16 mouse cellular contexts compared by ENCODE assay signal in the genomic region with DNA sequence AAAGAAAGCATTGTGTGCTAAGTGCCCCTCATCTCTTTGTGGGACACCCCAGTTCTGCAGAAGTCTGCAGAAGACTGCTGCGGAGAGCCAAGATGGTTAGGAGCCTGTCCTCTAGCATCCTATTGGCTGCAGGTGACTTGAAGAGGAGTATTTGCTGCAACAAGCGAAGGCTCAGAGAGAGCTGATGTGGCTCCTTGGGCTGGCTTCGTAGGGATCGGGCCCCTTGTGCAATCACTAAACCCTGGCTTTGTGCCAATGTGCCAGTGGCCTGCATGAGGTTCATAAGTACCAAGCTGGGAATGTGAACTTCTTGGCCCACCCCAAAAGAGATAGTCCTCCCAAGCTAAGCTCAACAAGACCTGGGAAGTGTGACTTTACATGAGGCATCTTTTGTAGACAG.
DNase-seq lines count a peak whose midpoint lies in the region; ATAC-seq and TF ChIP-seq lines count a peak whose summit lies in the region.
"Had no signal": no experiment of that assay in that cellular context is flagged by ENCODE, and none has a peak within 500 bp of the region (broad histone marks: within the 10 kb centered on the region; RNA-seq: fewer than 3 reads in every experiment).

No protein-coding gene starts in this region.

- no peak for DNase-seq in hindbrain, embryonic 10.5 days (ENCODE audit: low spot score)
- no peak for DNase-seq in hindbrain, embryonic 11.5 days (ENCODE audit: low spot score)
- DNase-seq in lung, adult 2 months: peak; percentile 52
- no peak for DNase-seq in lung, postnatal 25 days (ENCODE audit: low spot score)
- DNase-seq in adrenal gland, postnatal 25 days: peak; percentile 50
- DNase-seq in spleen, adult 12 weeks (ENCODE audit: low spot score): no peak
- no peak for DNase-seq in thymus, postnatal 36 days
- DNase-seq: cerebellum, adult 9-10 months; gastrocnemius, postnatal 25 days; heart, postnatal 14 days; kidney, postnatal 14 days had no signal

- no peak overlapping the region for H3K4me3 ChIP-seq in hindbrain, embryonic 10.5 days
- no peak overlapping the region for H3K4me3 ChIP-seq in hindbrain, embryonic 11.5 days (ENCODE audit: low read depth, low read length)
- no peak overlapping the region for H3K4me3 ChIP-seq in lung, adult 2 months (replicated peaks; ENCODE audit: extremely low read depth, low read depth, low read length)
- H3K4me3 ChIP-seq in neural tube, embryonic 15.5 days (replicated peaks): no peak overlapping the region
- H3K4me3 ChIP-seq: embryonic facial prominence, embryonic 12.5 days; forebrain, embryonic 13.5 days had no signal

- H3K4me2 ChIP-seq in hindbrain, embryonic 11.5 days (replicated peaks; ENCODE audit: low read depth, low read length): no peak overlapping the region
- H3K4me2 ChIP-seq in neural tube, embryonic 15.5 days: no peak overlapping the region
- H3K4me2 ChIP-seq: embryonic facial prominence, embryonic 12.5 days; forebrain, embryonic 13.5 days; liver, embryonic 11.5 days had no signal

- TF ChIP-seq POLR2A in lung, adult 2 months (IDR thresholded peaks at IDR 0.05; ENCODE audit: borderline replicate concordance, extremely low read depth, low read depth, low read length): no peak

- no peaks in the 10 kb centered on the region for H3K9me3 ChIP-seq in hindbrain, embryonic 10.5 days
- no peaks in the 10 kb centered on the region for H3K9me3 ChIP-seq in hindbrain, embryonic 11.5 days (ENCODE audit: control insufficient read depth, low read length)
- no peaks in the 10 kb centered on the region for H3K9me3 ChIP-seq in neural tube, embryonic 15.5 days (replicated peaks)
- H3K9me3 ChIP-seq: embryonic facial prominence, embryonic 12.5 days; forebrain, embryonic 13.5 days had no signal

- 95% methylated on average over 4 of the region's 4 CpGs for WGBS in hindbrain, embryonic 10.5 days
- 88% methylated on average over 4 of the region's 4 CpGs for WGBS in hindbrain, embryonic 11.5 days
- 64% methylated on average over 4 of the region's 4 CpGs for WGBS in lung, adult 2 months
- WGBS in neural tube, embryonic 15.5 days: 90% methylated on average over 4 of the region's 4 CpGs

- no peak for ATAC-seq in hindbrain, embryonic 11.5 days (ENCODE audit: low FRiP score)
- no peak for ATAC-seq in neural tube, embryonic 15.5 days (ENCODE audit: low FRiP score)
- ATAC-seq: CD4-positive, CD25-positive, alpha-beta regulatory T cell, adult 4 months; forebrain, embryonic 13.5 days had no signal

- H3K27me3 ChIP-seq in hindbrain, embryonic 10.5 days (ENCODE audit: insufficient read depth, poor library complexity, severe bottlenecking): no peaks in the 10 kb centered on the region
- H3K27me3 ChIP-seq in hindbrain, embryonic 11.5 days (ENCODE audit: control insufficient read depth, insufficient read depth, low read length): no peaks in the 10 kb centered on the region
- H3K27me3 ChIP-seq in neural tube, embryonic 15.5 days (replicated peaks): no peaks in the 10 kb centered on the region
- H3K27me3 ChIP-seq: embryonic facial prominence, embryonic 12.5 days; forebrain, embryonic 13.5 days had no signal

- no peaks in the 10 kb centered on the region for H3K36me3 ChIP-seq in hindbrain, embryonic 10.5 days
- no peaks in the 10 kb centered on the region for H3K36me3 ChIP-seq in hindbrain, embryonic 11.5 days (ENCODE audit: control insufficient read depth, insufficient read depth, low read length)
- no peaks in the 10 kb centered on the region for H3K36me3 ChIP-seq in neural tube, embryonic 15.5 days
- H3K36me3 ChIP-seq: embryonic facial prominence, embryonic 12.5 days had no signal

- no peak for TF ChIP-seq CTCF in lung, adult 2 months (IDR thresholded peaks at IDR 0.05; ENCODE audit: insufficient read depth, low read length)

- no peak overlapping the region for H3K9ac ChIP-seq in hindbrain, embryonic 11.5 days (ENCODE audit: low read depth, low read length)
- no peak overlapping the region for H3K9ac ChIP-seq in neural tube, embryonic 15.5 days (replicated peaks)
- H3K9ac ChIP-seq: embryonic facial prominence, embryonic 12.5 days; forebrain, embryonic 13.5 days had no signal

- peaks cover 42% of the 10 kb centered on the region for H3K4me1 ChIP-seq in hindbrain, embryonic 10.5 days (replicated peaks)
- no peaks in the 10 kb centered on the region for H3K4me1 ChIP-seq in hindbrain, embryonic 11.5 days (replicated peaks; ENCODE audit: control insufficient read depth, insufficient read depth, low read length)
- peaks cover 9% of the 10 kb centered on the region for H3K4me1 ChIP-seq in lung, adult 2 months (ENCODE audit: control insufficient read depth, insufficient read depth, low read length)
- peaks cover 7% of the 10 kb centered on the region; the same call in 1 of the 2 replicates for H3K4me1 ChIP-seq in neural tube, embryonic 15.5 days

- H3K27ac ChIP-seq in hindbrain, embryonic 10.5 days: peak overlapping the region; percentile 69; the same call in 1 of the 2 replicates
- H3K27ac ChIP-seq in hindbrain, embryonic 11.5 days (ENCODE audit: low read depth, low read length): no peak overlapping the region
- peak overlapping the region; percentile 73; the same call in 1 of the 2 replicates for H3K27ac ChIP-seq in neural tube, embryonic 15.5 days (replicated peaks)
- H3K27ac ChIP-seq: forebrain, embryonic 13.5 days had no signal

Comparison
In these comparisons a context has a peak if more than half of its experiments do, and no peak if none do; other contexts are left out.
1. DNase-seq: peak in lung, adult 2 months (single experiment) and adrenal gland, postnatal 25 days (single experiment); none in hindbrain, embryonic 10.5 days (single experiment), hindbrain, embryonic 11.5 days (single experiment), lung, postnatal 25 days (single experiment), spleen, adult 12 weeks (single experiment) and thymus, postnatal 36 days (0 of 2).